Mouse (Mus musculus) common myeloid progenitor, adult 5-6 weeks (primary cell): Measurements from ENCODE around the gene BC025446. TPM values are rescaled to one million over a fixed set of nuclear protein-coding genes. Genes with fewer than 3 reads are reported as not detected.
"Not testable (repeated sequence)": the region's sequence is repeated elsewhere in the genome, so short reads cannot be mapped to it uniquely, and the experiment has no call there.

ENCODE experiments used
- ATAC-seq: replicated peaks from 2 replicates; pipeline ENCODE4 v1.8.0; 2016; ENCODE audit warnings: low read depth, mild to moderate bottlenecking, moderate TSS enrichment, inconsistent platforms; ENCODE audit not compliant: poor library complexity, severe bottlenecking
- total RNA-seq: library from RNA; stranded (forward); fragments of 200-1000, 187-1606 nt; gene quantifications from 2 replicates; pipeline ENCODE4 v1.2.3, GENCODE M21; 2017

The BC025446 gene
- total RNA-seq = not detected in 2 replicates

DNA sequence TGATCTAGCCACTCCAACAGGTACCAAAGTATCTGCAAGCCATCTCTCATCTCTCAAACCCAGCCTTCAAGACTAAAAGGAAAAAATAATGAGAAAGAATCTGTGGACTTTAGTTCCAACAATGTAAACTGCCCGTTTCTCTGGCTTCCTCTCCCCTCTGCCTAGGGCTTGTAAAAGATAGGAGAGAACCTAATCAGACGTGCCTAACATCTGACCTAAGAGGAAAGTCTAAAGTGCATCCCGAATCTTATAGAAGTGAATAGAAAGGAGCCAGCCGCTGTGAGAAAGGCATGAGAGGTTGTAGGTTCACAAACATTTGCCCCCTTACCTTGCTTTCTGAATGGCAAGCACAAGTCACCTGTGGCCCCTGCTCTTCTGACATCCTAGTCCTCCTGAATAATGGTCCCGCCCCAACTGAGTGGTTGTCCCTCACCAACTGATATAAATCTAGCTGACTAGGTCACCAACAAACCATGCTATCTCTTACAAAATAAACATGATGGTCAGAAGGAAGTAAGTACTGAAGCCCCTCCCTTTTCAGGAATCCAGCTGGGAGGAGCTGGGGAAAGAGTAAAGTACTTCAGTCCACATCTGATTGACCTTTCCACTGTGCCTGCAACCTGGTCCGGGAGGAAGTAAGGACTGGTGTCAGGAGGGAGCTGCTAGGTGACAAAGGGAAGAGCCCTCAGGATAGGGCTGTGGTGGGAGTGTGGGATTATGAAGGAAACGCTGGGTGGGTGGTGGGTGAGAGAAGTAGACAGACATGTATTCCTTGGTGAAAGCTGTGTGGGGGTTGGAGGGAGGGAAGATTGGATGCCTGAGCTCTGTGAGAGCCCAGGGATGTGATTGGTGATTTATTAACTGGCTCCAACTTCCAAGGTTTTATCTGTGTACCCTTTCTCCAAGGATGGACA, at the start of gene BC025446:
TSS of gene BC025446 (plus strand) at position 599 of the 914 bp plus-strand sequence.
- no peak for ATAC-seq

DNA sequence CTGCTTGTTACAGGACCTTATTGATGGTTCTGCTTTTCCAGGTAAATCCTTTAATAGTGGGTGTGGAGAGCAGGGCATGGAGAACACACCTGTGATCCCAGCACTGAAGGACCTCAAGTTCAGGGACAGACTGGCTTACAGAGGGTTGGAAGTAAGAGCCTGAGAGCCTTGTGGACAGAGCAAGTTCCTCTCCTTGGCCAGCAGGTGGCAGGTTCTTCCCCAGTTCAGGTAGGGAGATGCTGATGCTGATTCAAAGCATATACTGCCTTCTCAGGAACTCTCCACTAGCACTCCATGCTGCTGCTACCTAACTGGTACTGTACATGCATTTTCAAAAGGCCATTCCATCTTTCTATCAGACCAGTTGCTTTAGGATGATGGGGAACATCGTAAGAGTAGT, 40.7 kb upstream of the BC025446 start:
- ATAC-seq = peak; percentile 63; the same call in 1 of the 2 replicates

DNA sequence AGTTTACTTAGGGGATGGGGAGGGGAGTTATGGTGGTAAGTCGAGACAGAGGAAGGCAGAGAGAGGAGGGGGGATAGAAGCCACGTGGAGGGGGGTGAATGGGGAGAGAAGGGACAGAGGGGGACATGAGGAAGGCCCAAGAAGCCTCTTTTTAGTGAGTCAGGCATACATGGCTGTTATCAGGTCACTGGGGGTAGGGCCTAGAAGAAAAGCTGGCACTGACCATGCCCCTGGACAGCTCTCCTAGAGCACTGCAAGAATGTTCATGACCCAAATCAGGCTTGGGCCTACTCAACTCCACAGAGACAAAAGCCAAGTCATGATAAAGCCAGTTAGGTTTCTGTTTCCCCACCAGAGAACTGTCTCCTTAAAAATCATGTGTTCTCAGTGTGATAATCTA, 29.9 kb upstream of the BC025446 start:
- no peak for ATAC-seq

DNA sequence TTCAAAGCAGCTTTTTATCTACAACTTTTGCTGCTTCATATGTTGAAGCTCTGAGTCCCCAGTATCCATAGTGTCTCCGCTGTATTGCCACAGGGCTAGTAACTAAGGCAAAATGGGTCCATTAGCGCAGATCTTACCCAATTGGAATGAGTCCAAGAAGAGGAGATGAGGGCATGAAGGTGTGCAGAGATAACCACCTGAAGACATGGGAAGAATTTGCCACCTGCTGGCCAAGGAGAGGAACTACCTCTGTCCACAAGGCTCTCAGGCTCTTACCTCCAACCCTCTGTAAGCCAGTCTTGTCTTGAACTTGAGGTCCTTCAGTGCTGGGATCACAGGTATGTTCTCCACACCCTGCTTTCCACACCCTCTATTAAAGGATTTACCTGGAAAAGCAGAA, 27.1 kb upstream of the BC025446 start:
- ATAC-seq = no peak

DNA sequence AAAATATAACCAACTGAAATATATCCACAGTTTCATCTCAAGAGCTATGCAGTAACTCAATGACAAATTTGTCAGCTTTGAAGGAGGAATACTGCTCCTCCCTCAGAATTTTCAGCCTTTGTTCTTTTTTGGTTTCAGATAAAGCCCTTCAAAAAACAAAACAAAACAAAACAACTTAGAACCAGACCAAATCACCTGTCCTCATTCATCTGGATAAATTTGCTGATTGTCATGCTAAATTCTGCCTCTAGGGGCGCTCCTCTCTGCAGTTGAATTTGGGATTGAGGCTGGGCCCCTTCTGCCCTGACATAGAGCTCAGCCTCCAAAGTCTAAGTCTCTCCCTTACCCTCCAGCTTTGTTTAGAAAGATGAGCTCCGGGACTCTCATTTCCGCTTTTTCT, 25.6 kb upstream of the BC025446 start:
- not testable (repeated sequence) for ATAC-seq

DNA sequence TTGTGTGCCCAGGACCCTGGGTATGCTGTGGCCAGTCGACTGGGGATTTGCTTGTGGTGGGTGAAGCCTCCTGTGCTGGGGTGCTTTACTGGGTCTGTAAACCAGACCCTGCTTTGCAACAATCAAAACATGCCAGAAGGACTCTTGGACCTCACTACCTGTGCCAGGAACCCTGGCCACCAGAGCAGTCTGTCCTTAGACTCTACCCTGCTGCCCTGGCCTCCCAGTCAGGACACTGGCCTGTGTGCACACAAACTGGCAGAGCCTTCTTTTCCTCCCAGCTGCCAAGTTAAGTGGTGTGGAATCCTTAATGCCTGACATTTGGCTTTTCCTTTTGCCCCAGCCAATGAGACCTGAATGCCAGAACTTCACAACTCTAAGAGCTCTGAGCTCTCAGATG, 655 bp downstream of the BC025446 start:
- ATAC-seq = no peak

GRCm38 (mm10) chr15:75221942-75222341, 5.8 kb downstream of the BC025446 start:
- ATAC-seq = no peak

DNA sequence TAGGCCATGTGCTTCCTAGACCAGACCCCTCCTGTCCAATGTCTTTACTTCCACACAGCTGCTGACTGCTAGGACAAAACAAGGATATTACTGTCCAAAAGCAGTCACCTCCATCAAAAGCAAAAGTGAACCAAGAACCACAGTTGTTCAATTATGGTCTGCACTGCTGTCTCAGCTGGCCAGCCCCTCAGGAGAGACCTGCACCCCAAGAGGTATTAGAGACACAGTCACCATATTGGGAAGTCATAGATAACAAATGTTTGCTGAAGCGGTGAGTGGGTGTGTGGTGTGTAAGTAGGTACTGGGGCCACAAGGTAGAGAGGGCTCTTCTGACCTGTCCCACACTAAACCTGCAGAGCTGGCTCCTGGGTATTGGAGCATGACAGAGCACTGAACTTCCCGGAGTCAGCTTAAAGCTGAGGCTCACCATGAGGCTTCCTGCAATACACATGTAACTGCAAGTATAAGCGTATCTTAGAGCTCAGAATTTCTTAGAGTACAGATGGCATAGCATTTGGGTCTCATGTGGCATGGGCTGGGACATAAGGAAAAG, 21.6 kb downstream of the BC025446 start:
- no peak for ATAC-seq

DNA sequence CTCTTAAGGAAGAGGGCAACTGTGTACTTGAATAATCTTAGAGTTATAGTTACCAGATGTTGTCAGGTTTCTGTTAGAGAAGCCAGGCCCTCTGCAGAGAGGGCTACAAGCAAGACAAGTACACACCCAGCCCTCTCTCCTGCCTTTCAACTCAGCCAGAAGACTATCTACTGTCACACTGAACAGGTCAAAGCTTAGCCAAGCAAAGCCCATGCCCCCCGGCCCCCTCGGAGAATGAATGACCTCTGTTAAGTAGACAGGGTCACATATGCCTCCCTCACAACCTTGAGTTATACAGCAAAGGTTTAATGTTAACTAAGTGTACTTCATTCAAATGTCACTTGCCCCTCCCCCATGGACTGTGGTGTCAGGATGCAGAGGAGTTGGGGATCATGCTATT, 24.4 kb downstream of the BC025446 start:
- ATAC-seq = no peak

DNA sequence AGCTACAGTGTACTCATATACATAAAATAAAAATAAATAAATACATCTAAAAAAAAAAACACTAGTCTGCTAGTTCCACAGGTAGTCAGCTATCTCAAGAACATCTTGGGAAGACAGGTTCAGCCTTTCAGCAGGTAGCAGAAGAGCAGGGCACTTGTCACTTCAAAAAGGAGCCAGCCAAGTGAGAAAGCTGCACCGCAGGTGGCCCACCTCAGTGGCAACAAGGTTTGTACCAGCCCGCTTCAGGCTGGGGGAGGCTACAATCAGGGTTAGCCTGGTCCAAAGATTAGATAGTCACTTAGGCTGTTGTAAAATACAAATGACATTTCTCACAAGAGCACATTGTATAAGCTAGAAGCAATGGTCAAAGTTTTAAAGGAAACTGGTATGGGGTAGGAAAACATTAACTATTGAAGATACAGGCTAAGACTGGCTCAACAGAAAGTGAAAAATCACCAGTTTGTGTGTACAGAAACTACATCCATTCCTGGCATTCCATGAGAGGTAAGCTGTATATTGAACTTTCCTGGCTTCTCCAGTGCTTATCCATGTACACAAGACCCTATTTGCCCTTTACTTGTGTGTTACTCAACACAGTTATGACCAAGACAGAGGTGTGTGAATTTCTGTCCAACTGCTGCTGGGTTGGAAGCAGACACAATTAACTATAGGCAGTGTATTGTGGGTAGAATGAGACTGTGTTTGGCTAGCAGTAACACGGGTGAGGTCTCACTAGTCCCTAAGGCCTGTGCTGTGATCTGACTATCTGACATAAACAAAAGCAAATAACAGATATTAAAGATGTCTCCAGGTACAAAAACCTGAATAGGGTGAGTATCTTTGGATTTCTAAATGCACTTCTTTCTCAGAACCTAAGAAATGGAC, 26.8 kb downstream of the BC025446 start:
- no peak for ATAC-seq

DNA sequence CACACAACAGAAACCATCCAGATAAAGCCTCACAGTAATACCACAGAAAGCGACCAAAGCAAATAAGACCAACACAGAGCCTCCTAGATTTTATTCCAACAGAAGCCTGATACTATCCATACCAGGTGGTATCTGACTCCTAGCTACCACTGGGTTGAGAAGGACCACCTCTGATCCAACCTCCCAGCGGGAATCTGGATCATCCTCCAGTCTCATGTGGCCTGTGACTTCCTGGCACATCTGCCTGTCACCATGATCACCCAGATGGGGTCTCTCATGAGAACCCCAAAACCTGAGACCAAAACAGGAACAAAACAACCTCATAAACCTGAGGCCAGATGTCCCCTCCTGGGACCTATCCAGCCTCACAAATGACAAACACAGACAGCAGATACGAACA, 38.5 kb downstream of the BC025446 start:
- no peak for ATAC-seq

- ATAC-seq = no peak
These were observed 49.7 kb downstream of the BC025446 start for GRCm38 (mm10) chr15:75265863-75266262.

DNA sequence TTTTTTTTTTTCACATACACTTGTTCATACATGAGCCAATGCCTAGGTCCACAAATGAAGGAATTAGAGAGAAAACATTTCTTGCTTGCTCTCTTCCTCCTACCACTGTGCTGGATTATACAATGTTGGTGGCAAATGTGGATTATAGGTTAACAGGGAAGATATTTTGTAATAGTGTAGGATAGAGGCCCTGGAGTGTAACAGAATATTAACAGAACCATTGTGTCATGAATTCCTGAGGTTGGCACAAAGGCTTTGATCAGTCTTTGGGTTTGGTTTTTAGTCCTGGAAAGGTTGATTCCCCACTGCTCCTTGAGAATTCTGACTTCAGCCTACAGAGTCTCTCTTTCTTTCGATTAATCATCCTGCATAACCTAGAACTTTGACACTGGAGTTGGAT, 50.5 kb downstream of the BC025446 start:
- ATAC-seq = no peak

GRCm38 (mm10) chr15:75268121-75268520, 51.9 kb downstream of the BC025446 start, which contains the start of gene Ly6f:
Gene Ly6f (plus strand): TSS chr15:75268421.
- ATAC-seq = no peak

DNA sequence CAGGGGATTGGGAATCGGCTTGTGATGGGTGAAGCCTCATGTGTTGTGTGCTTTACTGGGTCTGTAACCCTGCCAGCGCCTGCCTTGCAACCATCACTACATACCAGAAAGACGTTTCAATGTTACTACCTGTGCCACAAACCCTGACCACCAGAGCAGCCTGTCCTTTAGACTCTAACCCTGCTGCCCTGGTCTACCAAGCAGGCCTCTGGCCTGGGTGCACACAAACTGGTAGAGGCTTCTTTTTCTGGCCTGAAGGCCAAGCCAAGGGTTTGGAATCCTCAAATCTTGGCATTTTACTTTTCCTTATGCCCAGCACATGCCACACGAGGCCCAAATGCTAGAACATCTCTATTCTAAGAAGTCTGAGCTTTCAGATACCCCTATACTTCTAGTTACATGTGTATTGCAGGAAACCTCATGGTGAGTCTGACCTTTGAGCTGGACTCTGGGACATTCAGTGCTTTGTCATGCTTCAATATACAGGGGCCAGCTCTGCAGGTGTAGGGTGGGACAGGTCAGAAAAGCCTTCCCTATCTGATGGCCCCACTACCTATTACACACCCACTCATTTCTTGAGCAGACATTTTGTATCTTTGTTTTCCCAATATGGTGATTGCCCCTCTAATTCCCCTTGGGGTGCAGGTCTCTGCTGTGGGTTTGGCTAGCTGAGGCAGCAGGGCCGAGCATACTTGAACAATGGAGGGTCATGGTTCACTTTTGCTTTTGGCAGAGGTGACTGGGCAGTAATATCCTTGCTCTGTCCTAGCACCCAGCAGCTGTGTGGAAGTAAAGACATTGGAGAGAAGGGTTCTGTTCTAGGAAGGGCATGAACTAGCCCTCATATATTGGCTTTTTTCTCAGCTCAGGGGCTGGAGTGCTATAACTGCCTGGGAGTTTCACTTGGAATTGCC, 53.0 kb downstream of the BC025446 start:
- no peak for ATAC-seq

DNA sequence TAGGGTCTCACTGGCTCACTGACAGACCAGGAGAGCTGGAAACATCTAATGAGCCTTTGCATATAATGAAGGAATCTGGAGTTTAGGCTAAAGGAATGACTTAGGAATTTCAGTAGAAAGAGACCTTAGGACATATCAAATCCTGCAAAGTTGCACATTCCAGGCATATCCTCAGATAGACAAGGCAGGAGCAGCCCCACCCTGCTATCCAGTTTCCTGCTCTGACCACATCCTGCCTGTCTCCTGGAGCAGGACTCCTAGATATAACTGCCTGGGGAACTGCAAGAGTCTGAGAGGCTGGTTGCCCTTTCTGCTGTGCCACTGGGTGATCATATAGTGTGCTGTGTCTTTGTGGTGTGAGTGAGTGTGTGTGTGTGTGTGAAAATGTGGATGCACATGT, 54.0 kb downstream of the BC025446 start:
- no peak for ATAC-seq

- ATAC-seq = no peak
These were observed 54.7 kb downstream of the BC025446 start for GRCm38 (mm10) chr15:75270691-75271362.

- no peak for ATAC-seq
These were observed 55.2 kb downstream of the BC025446 start for GRCm38 (mm10) chr15:75271426-75271825.

GRCm38 (mm10) chr15:75271891-75272290, 55.7 kb downstream of the BC025446 start:
- ATAC-seq = no peak
